Mouse (Mus musculus) midbrain, embryonic 12.5 days (tissue): ENCODE results near the gene Susd5. TPM values are rescaled to one million over a fixed set of nuclear protein-coding genes. Genes with fewer than 3 reads are reported as not detected.

Experiments
- ATAC-seq: fragments of 200-750 bp; cut with Nextera tagmentation; 2 replicates; pipeline ENCODE4 v1.8.0; 2017; ENCODE audit warnings: low read depth, moderate TSS enrichment, moderate library complexity; ENCODE audit not compliant: low FRiP score
- H3K27ac ChIP-seq: fragments of 300-500 bp; sonication (generic); replicated peaks from 2 replicates; pipeline ENCODE4 v1.5.1; 2016; ENCODE audit warnings: mild to moderate bottlenecking
- H3K27me3 ChIP-seq: fragments of 300-500 bp; sonication (generic); 2 replicates; pipeline ENCODE4 v1.6.1; 2016; ENCODE audit warnings: mild to moderate bottlenecking
- H3K36me3 ChIP-seq: fragments of 300-500 bp; sonication (generic); 2 replicates; pipeline ENCODE4 v1.6.1; 2016
- H3K4me1 ChIP-seq: fragments of 300-500 bp; sonication (generic); 2 replicates; pipeline ENCODE4 v1.6.1; 2016
- H3K4me2 ChIP-seq: fragments of 300-500 bp; sonication (generic); replicated peaks from 2 replicates; pipeline ENCODE4 v1.6.1; 2016; ENCODE audit warnings: mild to moderate bottlenecking, moderate library complexity
- H3K4me3 ChIP-seq: fragments of 300-500 bp; sonication (generic); 2 replicates; pipeline ENCODE4 v1.5.1; 2016; ENCODE audit warnings: mild to moderate bottlenecking
- H3K9ac ChIP-seq: fragments of 300-500 bp; sonication (generic); replicated peaks from 2 replicates; pipeline ENCODE4 v1.6.1; 2016; ENCODE audit warnings: mild to moderate bottlenecking, moderate library complexity
- H3K9me3 ChIP-seq: fragments of 300-500 bp; sonication (generic); 2 replicates; pipeline ENCODE4 v1.6.1; 2016; ENCODE audit warnings: mild to moderate bottlenecking
- WGBS: fragments of 180-500 bp; shearing (Covaris S2); methylation state at CpG from one replicate; pipeline ENCODE4 v1.1.7; 2016; 5-methylcytosine and 5-hydroxymethylcytosine counted together
- polyA plus RNA-seq: library from polyadenylated mRNA; unstranded; fragments of >200 nt; fragmentation: Nextera tagmentation; extraction: Ambion mirVana; gene quantifications from 2 replicates; pipeline ENCODE4 v1.2.1, GENCODE M21; 2016

The Susd5 gene
- polyA plus RNA-seq: 0.17 and 0.78 TPM in 2 replicates

GRCm38 (mm10) chr9:114057090-114057796 lies at the start of gene Susd5:
Susd5 (plus strand) TSS chr9:114057140.
- H3K36me3 ChIP-seq: no peaks in the 10 kb centered on the region
- H3K27me3 ChIP-seq: peaks cover 49% of the 10 kb centered on the region
- WGBS: 2% methylated on average over 58 of the region's 60 CpGs
- peak within 1 kb of the TSS; percentile 53 for H3K4me3 ChIP-seq
- H3K4me1 ChIP-seq: peaks cover 7% of the 10 kb centered on the region
- peak within 1 kb of the TSS; percentile 92 for H3K4me2 ChIP-seq
- H3K27ac ChIP-seq: no peak within 1 kb of the TSS
- H3K9ac ChIP-seq: peak within 1 kb of the TSS; percentile 37; the same call in 1 of the 2 replicates
- ATAC-seq: peak; percentile 72
- H3K9me3 ChIP-seq: no peaks in the 10 kb centered on the region

- no peak overlapping the region for H3K4me2 ChIP-seq
- H3K9me3 ChIP-seq: no peaks in the 10 kb centered on the region
- no peaks in the 10 kb centered on the region for H3K4me1 ChIP-seq
- no peak for ATAC-seq
- H3K27ac ChIP-seq: no peak overlapping the region
- WGBS: 92% methylated on average over 9 of the region's 9 CpGs
- 0 out of 2 replicates have a peak, but pooled peaks cover 1% of the 10 kb centered on the region for H3K36me3 ChIP-seq
- H3K27me3 ChIP-seq: no peaks in the 10 kb centered on the region
- no peak overlapping the region for H3K9ac ChIP-seq
- no peak overlapping the region for H3K4me3 ChIP-seq
These were observed 49.0 kb upstream of the Susd5 start for GRCm38 (mm10) chr9:114007850-114008350.

GRCm38 (mm10) chr9:114009526-114009925 lies 47.4 kb upstream of the Susd5 start:
- Histone ChIP-seq H3K4me3 (no peak overlapping the region), H3K9me3 (no peaks in the 10 kb centered on the region), H3K27ac (no peak overlapping the region), H3K4me2 (no peak overlapping the region), H3K9ac (no peak overlapping the region), H3K4me1 (no peaks in the 10 kb centered on the region), H3K36me3 (no peaks in the 10 kb centered on the region), H3K27me3 (no peaks in the 10 kb centered on the region)
- 44% methylated on average over 5 of the region's 5 CpGs for WGBS
- no peak for ATAC-seq

GRCm38 (mm10) chr9:114011203-114011602 lies 45.7 kb upstream of the Susd5 start:
- Histone ChIP-seq H3K4me1 (no peaks in the 10 kb centered on the region), H3K4me3 (no peak overlapping the region), H3K27ac (no peak overlapping the region), H3K36me3 (no peaks in the 10 kb centered on the region), H3K9me3 (no peaks in the 10 kb centered on the region), H3K27me3 (no peaks in the 10 kb centered on the region), H3K9ac (no peak overlapping the region), H3K4me2 (no peak overlapping the region)
- 67% methylated on average over 18 of the region's 18 CpGs for WGBS
- ATAC-seq: no peak

- no peaks in the 10 kb centered on the region for H3K4me1 ChIP-seq
- H3K4me2 ChIP-seq: no peak overlapping the region
- H3K27me3 ChIP-seq: no peaks in the 10 kb centered on the region
- no peaks in the 10 kb centered on the region for H3K36me3 ChIP-seq
- H3K27ac ChIP-seq: no peak overlapping the region
- H3K9ac ChIP-seq: no peak overlapping the region
- H3K4me3 ChIP-seq: no peak overlapping the region
- 81% methylated on average over 1 of the region's 1 CpGs for WGBS
- H3K9me3 ChIP-seq: no peaks in the 10 kb centered on the region; the same call in 1 of the 2 replicates
- no peak for ATAC-seq
These were observed 42.9 kb upstream of the Susd5 start for GRCm38 (mm10) chr9:114014034-114014433.

- Histone ChIP-seq H3K27me3 (no peaks in the 10 kb centered on the region), H3K27ac (no peak overlapping the region), H3K36me3 (no peaks in the 10 kb centered on the region), H3K4me1 (no peaks in the 10 kb centered on the region), H3K9ac (no peak overlapping the region), H3K9me3 (no peaks in the 10 kb centered on the region; the same call in 1 of the 2 replicates), H3K4me3 (no peak overlapping the region), H3K4me2 (no peak overlapping the region)
- WGBS: 88% methylated on average over 4 of the region's 4 CpGs
- ATAC-seq: no peak
These were observed 41.2 kb upstream of the Susd5 start for GRCm38 (mm10) chr9:114015724-114016123.

- ATAC-seq: no peak
- H3K27ac ChIP-seq: no peak overlapping the region
These were observed 40.5 kb upstream of the Susd5 start for GRCm38 (mm10) chr9:114016402-114016801.

GRCm38 (mm10) chr9:114019012-114019762 lies 37.8 kb upstream of the Susd5 start:
- H3K27ac ChIP-seq: no peak overlapping the region
- no peaks in the 10 kb centered on the region; the same call in 1 of the 2 replicates for H3K9me3 ChIP-seq
- no peaks in the 10 kb centered on the region for H3K36me3 ChIP-seq
- no peak overlapping the region for H3K4me2 ChIP-seq
- no peaks in the 10 kb centered on the region for H3K27me3 ChIP-seq
- no peaks in the 10 kb centered on the region for H3K4me1 ChIP-seq
- no peak for ATAC-seq
- H3K9ac ChIP-seq: no peak overlapping the region
- H3K4me3 ChIP-seq: no peak overlapping the region
- WGBS: 91% methylated on average over 7 of the region's 7 CpGs

More at GRCm38 (mm10) chr9:114016402-114016801, 40.5 kb upstream of the Susd5 start:
- H3K9ac ChIP-seq: no peak overlapping the region
- no peak overlapping the region for H3K4me3 ChIP-seq
- no peaks in the 10 kb centered on the region; the same call in 1 of the 2 replicates for H3K9me3 ChIP-seq
- H3K27me3 ChIP-seq: no peaks in the 10 kb centered on the region
- H3K4me1 ChIP-seq: no peaks in the 10 kb centered on the region
- 86% methylated on average over 4 of the region's 4 CpGs for WGBS
- H3K36me3 ChIP-seq: no peaks in the 10 kb centered on the region
- no peak overlapping the region for H3K4me2 ChIP-seq

GRCm38 (mm10) chr9:114022141-114022540 lies 34.8 kb upstream of the Susd5 start:
- Histone ChIP-seq H3K4me3 (no peak overlapping the region), H3K9me3 (no peaks in the 10 kb centered on the region; the same call in 1 of the 2 replicates), H3K4me1 (peaks cover 11% of the 10 kb centered on the region), H3K36me3 (no peaks in the 10 kb centered on the region), H3K27me3 (no peaks in the 10 kb centered on the region), H3K27ac (no peak overlapping the region), H3K9ac (no peak overlapping the region), H3K4me2 (no peak overlapping the region)
- no peak for ATAC-seq
- WGBS: 63% methylated on average over 4 of the region's 4 CpGs

- ATAC-seq: no peak
- no peaks in the 10 kb centered on the region for H3K36me3 ChIP-seq
- H3K9ac ChIP-seq: no peak overlapping the region
- WGBS: 62% methylated on average over 9 of the region's 9 CpGs
- peaks cover 11% of the 10 kb centered on the region for H3K4me1 ChIP-seq
- H3K4me2 ChIP-seq: peak overlapping the region; percentile 80
- H3K9me3 ChIP-seq: no peaks in the 10 kb centered on the region
- peak overlapping the region; percentile 78 for H3K4me3 ChIP-seq
- no peaks in the 10 kb centered on the region for H3K27me3 ChIP-seq
- no peak overlapping the region for H3K27ac ChIP-seq
These were observed 31.8 kb upstream of the Susd5 start for GRCm38 (mm10) chr9:114025182-114025581.

- H3K4me2 ChIP-seq: peak overlapping the region; percentile 80
- H3K36me3 ChIP-seq: no peaks in the 10 kb centered on the region
- WGBS: 27% methylated on average over 8 of the region's 8 CpGs
- no peaks in the 10 kb centered on the region for H3K9me3 ChIP-seq
- H3K4me1 ChIP-seq: peaks cover 11% of the 10 kb centered on the region
- H3K27ac ChIP-seq: no peak overlapping the region
- H3K27me3 ChIP-seq: no peaks in the 10 kb centered on the region
- peak overlapping the region; percentile 72 for H3K9ac ChIP-seq
- ATAC-seq: no peak
- peak overlapping the region; percentile 78 for H3K4me3 ChIP-seq
These were observed 31.1 kb upstream of the Susd5 start for GRCm38 (mm10) chr9:114025846-114026245.
